Mouse (Mus musculus): ENCODE results near the gene Rbbp4. TPM values are rescaled to one million over a fixed set of nuclear protein-coding genes. Genes with fewer than 3 reads are reported as not detected.

Gene Rbbp4
- polyA plus RNA-seq, 1 experiment: 195 TPM

GRCm38 (mm10) chr4:129263225-129264021 is 71.7 kb downstream of the Rbbp4 start:
- Histone ChIP-seq H3K79me2 (ENCODE audit: control insufficient read depth, insufficient read depth) (no peaks in the 10 kb centered on the region), H3K79me3 (ENCODE audit: low read depth) (no peaks in the 10 kb centered on the region), H3K27me3 (ENCODE audit: control insufficient read depth, insufficient read depth, insufficient read length) (no peaks in the 10 kb centered on the region), H3ac (ENCODE audit: control insufficient read depth, insufficient read length, low read depth) (peak overlapping the region; percentile 46), H3K36me3 (ENCODE audit: control insufficient read depth, insufficient read depth) (no peaks in the 10 kb centered on the region), H3K4me3 (ENCODE audit: insufficient read depth, poor library complexity, severe bottlenecking) (peak overlapping the region; percentile 15)
- no peak for TF ChIP-seq FOSL1 (IDR thresholded peaks at IDR 0.05; ENCODE audit: insufficient read depth, low read length, poor library complexity, severe bottlenecking)
- peak; percentile 62 for TF ChIP-seq MAX (IDR thresholded peaks at IDR 0.05)
- peak; percentile 61 for TF ChIP-seq MYOD1 (IDR thresholded peaks at IDR 0.05; ENCODE audit: control insufficient read depth, insufficient read length, low read depth)

GRCm38 (mm10) chr4:129261196-129261595 is 74.0 kb downstream of the Rbbp4 start, which contains the start of gene C77080:
C77080 (minus strand) TSS chr4:129261404.
- H3ac ChIP-seq (ENCODE audit: control insufficient read depth, insufficient read length, low read depth): peak within 1 kb of the TSS; percentile 50
- peak within 1 kb of the TSS; percentile 12 for H3K4me3 ChIP-seq (ENCODE audit: insufficient read depth, poor library complexity, severe bottlenecking)
- H3K36me3 ChIP-seq (ENCODE audit: control insufficient read depth, insufficient read depth): no peaks in the 10 kb centered on the region
- H3K79me2 ChIP-seq (ENCODE audit: control insufficient read depth, insufficient read depth): peaks cover 9% of the 10 kb centered on the region
- no peaks in the 10 kb centered on the region for H3K79me3 ChIP-seq (ENCODE audit: low read depth)
- no peak for TF ChIP-seq MYOG (IDR thresholded peaks at IDR 0.05; ENCODE audit: control insufficient read depth, extremely low read depth, insufficient read length)
- no peak for TF ChIP-seq CTCF (IDR thresholded peaks at IDR 0.05; ENCODE audit: control insufficient read depth, insufficient read depth, insufficient read length)
- TF ChIP-seq USF1 (IDR thresholded peaks at IDR 0.05; ENCODE audit: low read depth): no peak
- TF ChIP-seq MYOD1 (IDR thresholded peaks at IDR 0.05; ENCODE audit: control insufficient read depth, insufficient read length, low read depth): no peak
- TF ChIP-seq FOSL1 (IDR thresholded peaks at IDR 0.05; ENCODE audit: insufficient read depth, low read length, poor library complexity, severe bottlenecking): no peak
- no peak for TF ChIP-seq MAX (IDR thresholded peaks at IDR 0.05)
- TF ChIP-seq CEBPB (IDR thresholded peaks at IDR 0.05; ENCODE audit: low read depth): no peak
- H3K27me3 ChIP-seq (ENCODE audit: control insufficient read depth, insufficient read depth, insufficient read length): no peaks in the 10 kb centered on the region

DNA sequence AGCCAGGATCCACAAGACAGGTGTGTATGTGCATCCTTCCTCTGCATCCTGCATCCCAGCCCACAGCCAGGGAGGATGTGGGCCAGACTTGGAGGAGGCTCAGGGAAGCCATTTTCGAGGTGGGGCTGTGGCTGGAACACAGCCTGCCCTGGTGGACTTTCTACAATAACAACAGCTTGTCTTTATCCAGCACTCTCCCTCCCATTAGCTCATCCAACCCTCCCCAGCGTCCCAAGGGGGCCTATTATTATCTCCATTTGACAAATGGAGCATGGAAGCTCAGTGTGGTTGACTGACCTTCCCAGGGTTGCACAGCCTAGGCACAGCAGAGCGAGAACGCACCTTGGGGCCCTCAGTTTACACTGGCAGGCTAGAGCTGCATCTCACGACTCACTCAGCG is 74.5 kb downstream of the Rbbp4 start:
- peak; percentile 27 for TF ChIP-seq MYOD1 (IDR thresholded peaks at IDR 0.05; ENCODE audit: control insufficient read depth, insufficient read length, low read depth)
- no peak for TF ChIP-seq FOSL1 (IDR thresholded peaks at IDR 0.05; ENCODE audit: insufficient read depth, low read length, poor library complexity, severe bottlenecking)
- H3K4me3 ChIP-seq (ENCODE audit: insufficient read depth, poor library complexity, severe bottlenecking): peak overlapping the region; percentile 12
- H3K79me2 ChIP-seq (ENCODE audit: control insufficient read depth, insufficient read depth): peaks cover 9% of the 10 kb centered on the region
- H3K36me3 ChIP-seq (ENCODE audit: control insufficient read depth, insufficient read depth): no peaks in the 10 kb centered on the region
- H3K27me3 ChIP-seq (ENCODE audit: control insufficient read depth, insufficient read depth, insufficient read length): no peaks in the 10 kb centered on the region
- H3K79me3 ChIP-seq (ENCODE audit: low read depth): no peaks in the 10 kb centered on the region
- H3ac ChIP-seq (ENCODE audit: control insufficient read depth, insufficient read length, low read depth): peak overlapping the region; percentile 50

- TF ChIP-seq MAX (IDR thresholded peaks at IDR 0.05) (no peak), FOSL1 (IDR thresholded peaks at IDR 0.05; ENCODE audit: insufficient read depth, low read length, poor library complexity, severe bottlenecking) (peak; percentile 55)
- no peaks in the 10 kb centered on the region for H3K27me3 ChIP-seq (ENCODE audit: control insufficient read depth, insufficient read depth, insufficient read length)
- H3K4me3 ChIP-seq (ENCODE audit: insufficient read depth, poor library complexity, severe bottlenecking): no peak overlapping the region
- no peaks in the 10 kb centered on the region for H3K36me3 ChIP-seq (ENCODE audit: control insufficient read depth, insufficient read depth)
- peaks cover 9% of the 10 kb centered on the region for H3K79me2 ChIP-seq (ENCODE audit: control insufficient read depth, insufficient read depth)
- no peak overlapping the region for H3ac ChIP-seq (ENCODE audit: control insufficient read depth, insufficient read length, low read depth)
- H3K79me3 ChIP-seq (ENCODE audit: low read depth): no peaks in the 10 kb centered on the region
These were observed 76.1 kb downstream of the Rbbp4 start for GRCm38 (mm10) chr4:129259101-129259500.

Small RNAs within 50 kb of the gene (microRNA-seq; reads per million reads assigned to microRNA genes)
- gene Gm22994 (ENCODE audit: borderline microRNAs expressed): not detected

Other genes starting within 250 kb of the Rbbp4 start
- gene Tmem54, start 229.8 kb downstream of the Rbbp4 start, polyA plus RNA-seq (2012; fragmentation: generic; extraction: Trizol): 0.18 TPM
- gene Hpca, start 213.3 kb downstream of the Rbbp4 start, polyA plus RNA-seq (2012; fragmentation: generic; extraction: Trizol): not detected
- 0.14 TPM for gene Fndc5, start 198.4 kb downstream of the Rbbp4 start, polyA plus RNA-seq (2012; fragmentation: generic; extraction: Trizol)
- 8.1 TPM for gene S100pbp, start 145.6 kb downstream of the Rbbp4 start, polyA plus RNA-seq (2012; fragmentation: generic; extraction: Trizol)
- gene Yars, start 145.6 kb downstream of the Rbbp4 start, polyA plus RNA-seq (2012; fragmentation: generic; extraction: Trizol): 105 TPM
- 30.1 TPM for gene C77080, start 74.0 kb downstream of the Rbbp4 start, polyA plus RNA-seq (2012; fragmentation: generic; extraction: Trizol)
- gene Sync, start 47.8 kb downstream of the Rbbp4 start, polyA plus RNA-seq (2012; fragmentation: generic; extraction: Trizol): 15.0 TPM
- 31.2 TPM for gene Zbtb8os, start 325 bp upstream of the Rbbp4 start, polyA plus RNA-seq (2012; fragmentation: generic; extraction: Trizol)
- gene Zbtb8a, start 42.7 kb upstream of the Rbbp4 start, polyA plus RNA-seq (2012; fragmentation: generic; extraction: Trizol): 4.6 TPM
- gene Zbtb8b, start 105.5 kb upstream of the Rbbp4 start, polyA plus RNA-seq (2012; fragmentation: generic; extraction: Trizol): not detected
- 11.8 TPM for gene Bsdc1, start 126.2 kb upstream of the Rbbp4 start, polyA plus RNA-seq (2012; fragmentation: generic; extraction: Trizol)
- gene Tssk3, start 155.7 kb upstream of the Rbbp4 start, polyA plus RNA-seq (2012; fragmentation: generic; extraction: Trizol): not detected
- gene Fam229a, start 155.8 kb upstream of the Rbbp4 start, polyA plus RNA-seq (2012; fragmentation: generic; extraction: Trizol): not detected
- 148 TPM for gene Marcksl1, start 178.2 kb upstream of the Rbbp4 start, polyA plus RNA-seq (2012; fragmentation: generic; extraction: Trizol)
- gene Hdac1, start 207.3 kb upstream of the Rbbp4 start, polyA plus RNA-seq (2012; fragmentation: generic; extraction: Trizol): 96.7 TPM
- 1.5 TPM for gene Lck, start 238.3 kb upstream of the Rbbp4 start, polyA plus RNA-seq (2012; fragmentation: generic; extraction: Trizol)
- 0.27 TPM for gene Fam167b, start 243.2 kb upstream of the Rbbp4 start, polyA plus RNA-seq (2012; fragmentation: generic; extraction: Trizol)

Measured in C2C12 (cell line).